Mouse (Mus musculus): ENCODE measurements around the gene Inpp5a. TPM values are rescaled to one million over a fixed set of nuclear protein-coding genes. Genes with fewer than 3 reads are reported as not detected.

Gene Inpp5a
- polyA plus RNA-seq, 1 experiment from 2014 or later, result 28.4 TPM

- H3K4me1 ChIP-seq (ENCODE audit: control insufficient read depth, insufficient read depth, low read length), result peaks cover 10% of the 10 kb centered on the region
- no peaks in the 10 kb centered on the region for H3K36me3 ChIP-seq (ENCODE audit: control insufficient read depth, insufficient read depth, low read length)
- H3K27me3 ChIP-seq (ENCODE audit: control insufficient read depth, insufficient read depth, low read length), result peaks cover 98% of the 10 kb centered on the region
- peak; percentile 37 for DNase-seq (ENCODE audit: low spot score)
- no peak overlapping the region for H3K9ac ChIP-seq (ENCODE audit: low read length)
- peak overlapping the region; percentile 57 for H3K4me2 ChIP-seq (ENCODE audit: low read depth)
- H3K4me3 ChIP-seq (ENCODE audit: low read depth, low read length), result peak overlapping the region; percentile 40; the same call in 1 of the 2 replicates
- no peaks in the 10 kb centered on the region for H3K9me3 ChIP-seq (ENCODE audit: control insufficient read depth, low read length)
- H3K27ac ChIP-seq (ENCODE audit: low read depth, low read length), result no peak overlapping the region
- WGBS, result 6% methylated on average over 17 of the region's 17 CpGs
- ATAC-seq (ENCODE audit: insufficient read depth, low FRiP score, low TSS enrichment), result no peak
Measured at GRCm38 (mm10) chr7:139583094-139583737, 194.3 kb downstream of the Inpp5a start.

- Histone ChIP-seq H3K27me3 (ENCODE audit: control insufficient read depth, insufficient read depth, low read length) (peaks cover 95% of the 10 kb centered on the region), H3K9ac (ENCODE audit: low read length) (no peak overlapping the region), H3K9me3 (ENCODE audit: control insufficient read depth, low read length) (no peaks in the 10 kb centered on the region), H3K27ac (ENCODE audit: low read depth, low read length) (no peak overlapping the region), H3K4me3 (ENCODE audit: low read depth, low read length) (no peak overlapping the region), H3K36me3 (ENCODE audit: control insufficient read depth, insufficient read depth, low read length) (no peaks in the 10 kb centered on the region), H3K4me2 (ENCODE audit: low read depth) (0 out of 2 replicates have a peak overlapping the region, but pooled peaks have one; percentile 9), H3K4me1 (ENCODE audit: control insufficient read depth, insufficient read depth, low read length) (peaks cover 10% of the 10 kb centered on the region)
- ATAC-seq (ENCODE audit: insufficient read depth, low FRiP score, low TSS enrichment), result no peak
- DNase-seq (ENCODE audit: low spot score), result peak; percentile 50
- 1% methylated on average over 52 of the region's 53 CpGs for WGBS
Measured at GRCm38 (mm10) chr7:139584221-139585175, 195.6 kb downstream of the Inpp5a start.

GRCm38 (mm10) chr7:139585183-139585821 is 196.4 kb downstream of the Inpp5a start:
- no peaks in the 10 kb centered on the region for H3K36me3 ChIP-seq (ENCODE audit: control insufficient read depth, insufficient read depth, low read length)
- peaks cover 92% of the 10 kb centered on the region for H3K27me3 ChIP-seq (ENCODE audit: control insufficient read depth, insufficient read depth, low read length)
- H3K9ac ChIP-seq (ENCODE audit: low read length), result no peak overlapping the region
- WGBS, result 1% methylated on average over 29 of the region's 29 CpGs
- DNase-seq (ENCODE audit: low spot score) (no peak), ATAC-seq (ENCODE audit: insufficient read depth, low FRiP score, low TSS enrichment) (no peak)
- no peaks in the 10 kb centered on the region for H3K9me3 ChIP-seq (ENCODE audit: control insufficient read depth, low read length)
- peaks cover 10% of the 10 kb centered on the region for H3K4me1 ChIP-seq (ENCODE audit: control insufficient read depth, insufficient read depth, low read length)
- H3K4me3 ChIP-seq (ENCODE audit: low read depth, low read length), result no peak overlapping the region
- no peak overlapping the region for H3K27ac ChIP-seq (ENCODE audit: low read depth, low read length)
- no peak overlapping the region for H3K4me2 ChIP-seq (ENCODE audit: low read depth)

- no peak overlapping the region for H3K9ac ChIP-seq (ENCODE audit: low read length)
- H3K4me2 ChIP-seq (ENCODE audit: low read depth), result no peak overlapping the region
- WGBS, result 5% methylated on average over 7 of the region's 7 CpGs
- no peaks in the 10 kb centered on the region for H3K9me3 ChIP-seq (ENCODE audit: control insufficient read depth, low read length)
- DNase-seq (ENCODE audit: low spot score) (peak; percentile 59), ATAC-seq (ENCODE audit: insufficient read depth, low FRiP score, low TSS enrichment) (no peak)
- no peaks in the 10 kb centered on the region for H3K36me3 ChIP-seq (ENCODE audit: control insufficient read depth, insufficient read depth, low read length)
- no peak overlapping the region for H3K27ac ChIP-seq (ENCODE audit: low read depth, low read length)
- H3K4me1 ChIP-seq (ENCODE audit: control insufficient read depth, insufficient read depth, low read length), result no peaks in the 10 kb centered on the region
- H3K4me3 ChIP-seq (ENCODE audit: low read depth, low read length), result no peak overlapping the region
- peaks cover 66% of the 10 kb centered on the region for H3K27me3 ChIP-seq (ENCODE audit: control insufficient read depth, insufficient read depth, low read length)
Measured at GRCm38 (mm10) chr7:139587919-139588318, 199.0 kb downstream of the Inpp5a start.

GRCm38 (mm10) chr7:139590302-139590701 is 201.4 kb downstream of the Inpp5a start:
- H3K4me1 ChIP-seq (ENCODE audit: control insufficient read depth, insufficient read depth, low read length), result no peaks in the 10 kb centered on the region
- no peak overlapping the region for H3K4me2 ChIP-seq (ENCODE audit: low read depth)
- H3K36me3 ChIP-seq (ENCODE audit: control insufficient read depth, insufficient read depth, low read length), result no peaks in the 10 kb centered on the region
- H3K27me3 ChIP-seq (ENCODE audit: control insufficient read depth, insufficient read depth, low read length), result peaks cover 42% of the 10 kb centered on the region
- 36% methylated on average over 3 of the region's 3 CpGs for WGBS
- no peak overlapping the region for H3K9ac ChIP-seq (ENCODE audit: low read length)
- no peak overlapping the region for H3K4me3 ChIP-seq (ENCODE audit: low read depth, low read length)
- no peaks in the 10 kb centered on the region for H3K9me3 ChIP-seq (ENCODE audit: control insufficient read depth, low read length)
- H3K27ac ChIP-seq (ENCODE audit: low read depth, low read length), result no peak overlapping the region
- ATAC-seq (ENCODE audit: insufficient read depth, low FRiP score, low TSS enrichment), result no peak
- peak; percentile 46 for DNase-seq (ENCODE audit: low spot score)

GRCm38 (mm10) chr7:139591311-139591710 is 202.4 kb downstream of the Inpp5a start:
- no peaks in the 10 kb centered on the region for H3K36me3 ChIP-seq (ENCODE audit: control insufficient read depth, insufficient read depth, low read length)
- H3K4me1 ChIP-seq (ENCODE audit: control insufficient read depth, insufficient read depth, low read length), result no peaks in the 10 kb centered on the region
- no peaks in the 10 kb centered on the region for H3K9me3 ChIP-seq (ENCODE audit: control insufficient read depth, low read length)
- no peak overlapping the region for H3K4me3 ChIP-seq (ENCODE audit: low read depth, low read length)
- peaks cover 32% of the 10 kb centered on the region for H3K27me3 ChIP-seq (ENCODE audit: control insufficient read depth, insufficient read depth, low read length)
- DNase-seq (ENCODE audit: low spot score) (no peak), ATAC-seq (ENCODE audit: insufficient read depth, low FRiP score, low TSS enrichment) (no peak)
- no peak overlapping the region for H3K27ac ChIP-seq (ENCODE audit: low read depth, low read length)
- WGBS, result 92% methylated on average over 5 of the region's 5 CpGs
- no peak overlapping the region for H3K4me2 ChIP-seq (ENCODE audit: low read depth)
- H3K9ac ChIP-seq (ENCODE audit: low read length), result no peak overlapping the region

GRCm38 (mm10) chr7:139595311-139595710 is 206.4 kb downstream of the Inpp5a start:
- WGBS, result 76% methylated on average over 6 of the region's 6 CpGs
- ATAC-seq (ENCODE audit: insufficient read depth, low FRiP score, low TSS enrichment) (no peak), DNase-seq (ENCODE audit: low spot score) (no peak)
- H3K9me3 ChIP-seq (ENCODE audit: control insufficient read depth, low read length), result no peaks in the 10 kb centered on the region
- H3K4me2 ChIP-seq (ENCODE audit: low read depth), result no peak overlapping the region
- H3K27me3 ChIP-seq (ENCODE audit: control insufficient read depth, insufficient read depth, low read length), result no peaks in the 10 kb centered on the region
- no peak overlapping the region for H3K27ac ChIP-seq (ENCODE audit: low read depth, low read length)
- H3K9ac ChIP-seq (ENCODE audit: low read length), result no peak overlapping the region
- H3K4me1 ChIP-seq (ENCODE audit: control insufficient read depth, insufficient read depth, low read length), result no peaks in the 10 kb centered on the region
- H3K4me3 ChIP-seq (ENCODE audit: low read depth, low read length), result no peak overlapping the region
- no peaks in the 10 kb centered on the region for H3K36me3 ChIP-seq (ENCODE audit: control insufficient read depth, insufficient read depth, low read length)

- no peak overlapping the region for H3K27ac ChIP-seq (ENCODE audit: low read depth, low read length)
- DNase-seq (ENCODE audit: low spot score) (no peak), ATAC-seq (ENCODE audit: insufficient read depth, low FRiP score, low TSS enrichment) (no peak)
- H3K4me2 ChIP-seq (ENCODE audit: low read depth), result no peak overlapping the region
- H3K36me3 ChIP-seq (ENCODE audit: control insufficient read depth, insufficient read depth, low read length), result no peaks in the 10 kb centered on the region
- H3K4me1 ChIP-seq (ENCODE audit: control insufficient read depth, insufficient read depth, low read length), result no peaks in the 10 kb centered on the region
- no peak overlapping the region for H3K9ac ChIP-seq (ENCODE audit: low read length)
- 67% methylated on average over 6 of the region's 6 CpGs for WGBS
- no peak overlapping the region for H3K4me3 ChIP-seq (ENCODE audit: low read depth, low read length)
- no peaks in the 10 kb centered on the region for H3K27me3 ChIP-seq (ENCODE audit: control insufficient read depth, insufficient read depth, low read length)
- H3K9me3 ChIP-seq (ENCODE audit: control insufficient read depth, low read length), result no peaks in the 10 kb centered on the region
Measured at GRCm38 (mm10) chr7:139595862-139596261, 207.0 kb downstream of the Inpp5a start.

Measured in neural tube, embryonic 11.5 days (tissue).